Mouse (Mus musculus) cerebellum, adult 8-10 months (tissue): ENCODE measurements around the gene Myo1d.
A peak's percentile ranks its signal among the peaks of the same experiment; 100 is the strongest.

Experiments
- DNase-seq: peaks from one replicate; pipeline ENCODE4 v3.0.0; 2022

The Myo1d gene

GRCm38 (mm10) chr11:80602707-80603441 is 177.0 kb downstream of the Myo1d start:
- DNase-seq: peak; percentile 68

GRCm38 (mm10) chr11:80602041-80602458 is 177.8 kb downstream of the Myo1d start:
- DNase-seq: peak; percentile 45

GRCm38 (mm10) chr11:80601040-80601864 is 178.6 kb downstream of the Myo1d start:
- no peak for DNase-seq

- DNase-seq: no peak
These were observed 184.3 kb downstream of the Myo1d start for GRCm38 (mm10) chr11:80595482-80595881.

GRCm38 (mm10) chr11:80589387-80589786 is 190.4 kb downstream of the Myo1d start:
- no peak for DNase-seq

GRCm38 (mm10) chr11:80585761-80586160 is 194.1 kb downstream of the Myo1d start:
- no peak for DNase-seq

GRCm38 (mm10) chr11:80585211-80585610 is 194.6 kb downstream of the Myo1d start:
- no peak for DNase-seq

- no peak for DNase-seq
These were observed 199.3 kb downstream of the Myo1d start for GRCm38 (mm10) chr11:80580494-80580893.

GRCm38 (mm10) chr11:80577747-80578640 is 201.8 kb downstream of the Myo1d start:
- peak; percentile 86 for DNase-seq

- DNase-seq: no peak
These were observed 204.0 kb downstream of the Myo1d start for GRCm38 (mm10) chr11:80575794-80576193.

GRCm38 (mm10) chr11:80566286-80566685 is 213.5 kb downstream of the Myo1d start:
- no peak for DNase-seq

- DNase-seq: peak; percentile 32
These were observed 214.6 kb downstream of the Myo1d start for GRCm38 (mm10) chr11:80564975-80565965.

- no peak for DNase-seq
These were observed 217.3 kb downstream of the Myo1d start for GRCm38 (mm10) chr11:80562479-80562878.

GRCm38 (mm10) chr11:80560770-80561169 is 219.1 kb downstream of the Myo1d start:
- DNase-seq: no peak

GRCm38 (mm10) chr11:80555416-80555815 is 224.4 kb downstream of the Myo1d start:
- no peak for DNase-seq

GRCm38 (mm10) chr11:80553046-80553445 is 226.8 kb downstream of the Myo1d start:
- DNase-seq: no peak

GRCm38 (mm10) chr11:80551634-80552033 is 228.2 kb downstream of the Myo1d start:
- peak; percentile 39 for DNase-seq

GRCm38 (mm10) chr11:80550264-80550663 is 229.6 kb downstream of the Myo1d start:
- no peak for DNase-seq

- DNase-seq: no peak
These were observed 230.0 kb downstream of the Myo1d start for GRCm38 (mm10) chr11:80549854-80550253.

GRCm38 (mm10) chr11:80546233-80546632 is 233.6 kb downstream of the Myo1d start:
- DNase-seq: no peak

- no peak for DNase-seq
These were observed 240.8 kb downstream of the Myo1d start for GRCm38 (mm10) chr11:80539056-80539455.

- DNase-seq: no peak
These were observed 246.9 kb downstream of the Myo1d start for GRCm38 (mm10) chr11:80532966-80533365.
